Mouse (Mus musculus) myocyte (in vitro differentiated cells): Measurements from ENCODE around the gene Olfr507.

ENCODE experiments used
- CEBPB ChIP-seq: IDR thresholded peaks from 2 replicates; pipeline ENCODE4 v1.6.1; 2011; ENCODE audit warnings: mild to moderate bottlenecking, moderate library complexity; ENCODE audit not compliant: poor library complexity, insufficient read depth, severe bottlenecking
- E2F4 ChIP-seq: IDR thresholded peaks from one replicate; pipeline ENCODE4 v1.6.1; 2011; ENCODE audit warnings: mild to moderate bottlenecking, control low read depth, moderate library complexity; ENCODE audit not compliant: insufficient read depth
- MAX ChIP-seq: IDR thresholded peaks from one replicate; pipeline ENCODE4 v1.6.1; 2011; ENCODE audit warnings: low read depth, mild to moderate bottlenecking, control low read depth
- MYOD1 ChIP-seq, 3 experiments: IDR thresholded peaks; one replicate each; pipeline ENCODE4 v1.6.1; 2011; ENCODE audit warnings: control low read depth in 2 of 3, low read depth in 2 of 3, mild to moderate bottlenecking in 2 of 3, moderate library complexity in 1 of 3; ENCODE audit not compliant: insufficient read length in 2 of 3, control insufficient read depth in 1 of 3
- MYOG ChIP-seq, 3 experiments: IDR thresholded peaks; one replicate each; pipeline ENCODE4 v1.6.1; 2011; ENCODE audit warnings: control low read depth in 2 of 3, low read depth in 2 of 3, mild to moderate bottlenecking in 2 of 3; ENCODE audit not compliant: insufficient read length in 2 of 3, control insufficient read depth in 1 of 3, insufficient read depth in 1 of 3
- POLR2A ChIP-seq: IDR thresholded peaks from one replicate; pipeline ENCODE4 v1.6.1; 2011; ENCODE audit warnings: low read depth, mild to moderate bottlenecking, control low read depth, moderate library complexity; ENCODE audit not compliant: insufficient read length
- POLR2AphosphoS2 ChIP-seq: IDR thresholded peaks from one replicate; pipeline ENCODE4 v1.6.1; 2011; ENCODE audit warnings: low read depth, control low read depth; ENCODE audit not compliant: insufficient read length
- REST ChIP-seq: IDR thresholded peaks from one replicate; pipeline ENCODE4 v1.6.1; 2011; ENCODE audit warnings: mild to moderate bottlenecking, control low read depth, moderate library complexity; ENCODE audit not compliant: insufficient read depth, insufficient read length
- SRF ChIP-seq: IDR thresholded peaks from one replicate; pipeline ENCODE4 v1.6.1; 2011; ENCODE audit warnings: low read depth; ENCODE audit not compliant: control insufficient read depth, insufficient read length
- TCF12 ChIP-seq: IDR thresholded peaks from one replicate; pipeline ENCODE4 v1.6.1; 2011; ENCODE audit warnings: mild to moderate bottlenecking, control low read depth; ENCODE audit not compliant: poor library complexity, insufficient read depth, severe bottlenecking
- TCF3 ChIP-seq: IDR thresholded peaks from one replicate; pipeline ENCODE4 v1.6.1; 2011; ENCODE audit warnings: low read depth, control low read depth; ENCODE audit not compliant: insufficient read length
- USF1 ChIP-seq: IDR thresholded peaks from one replicate; pipeline ENCODE4 v1.6.1; 2011; ENCODE audit warnings: low read depth, mild to moderate bottlenecking, control low read depth, moderate library complexity

- no peak for TF ChIP-seq MAX
- TF ChIP-seq POLR2AphosphoS2: no peak
- TF ChIP-seq TCF12: no peak
- TF ChIP-seq E2F4: no peak
- TF ChIP-seq CEBPB: no peak
- no peak for TF ChIP-seq POLR2A
- no peak for TF ChIP-seq SRF
- no peak for TF ChIP-seq USF1
- TF ChIP-seq MYOG (IDR thresholded peaks at IDR 0.05; ENCODE audit: control insufficient read depth in 1 of 3, insufficient read depth in 1 of 3, insufficient read length in 2 of 3, low read depth in 2 of 3): no peak
- no peak for TF ChIP-seq TCF3
- no peak for TF ChIP-seq MYOD1 (IDR thresholded peaks at IDR 0.05; ENCODE audit: control insufficient read depth in 1 of 3, insufficient read length in 2 of 3, low read depth in 2 of 3)
- no peak for TF ChIP-seq REST
These were observed at the start of gene Olfr507 for GRCm38 (mm10) chr7:108621514-108621913.
